Mouse (Mus musculus): ENCODE measurements around the gene Crhr1.

- no peak for TF ChIP-seq POLR2A (IDR thresholded peaks at IDR 0.05; ENCODE audit: insufficient read length, low read depth)
- no peak for TF ChIP-seq REST (IDR thresholded peaks at IDR 0.05; ENCODE audit: insufficient read depth, insufficient read length)
- TF ChIP-seq TCF12 (IDR thresholded peaks at IDR 0.05; ENCODE audit: insufficient read depth, poor library complexity, severe bottlenecking) = no peak
- TF ChIP-seq USF1 (IDR thresholded peaks at IDR 0.05; ENCODE audit: low read depth) = no peak
- no peak for TF ChIP-seq MAX (IDR thresholded peaks at IDR 0.05; ENCODE audit: low read depth)
Measured at GRCm38 (mm10) chr11:104159769-104160272, 27.2 kb downstream of the Crhr1 start.
